Mouse (Mus musculus) cortical plate, adult 2 months (tissue): ENCODE data around the gene Adgrg3. TPM values are rescaled to one million over a fixed set of nuclear protein-coding genes. Genes with fewer than 3 reads are reported as not detected.

ENCODE experiments used
- H3K27ac ChIP-seq: fragments of 200-500 bp; 2 replicates; pipeline ENCODE4 v1.5.1; 2012; ENCODE audit warnings: low read length, control low read depth, inconsistent platforms; ENCODE audit not compliant: insufficient read depth
- H3K4me1 ChIP-seq: fragments of 200-500 bp; 2 replicates; pipeline ENCODE4 v1.6.1; 2011; ENCODE audit warnings: low read length; ENCODE audit not compliant: control insufficient read depth, insufficient read depth
- H3K4me3 ChIP-seq: fragments of 200-500 bp; 2 replicates; pipeline ENCODE4 v1.5.1; 2011; ENCODE audit warnings: mild to moderate bottlenecking, low read length, control low read depth; ENCODE audit not compliant: insufficient read depth
- CTCF ChIP-seq: fragments of 200-500 bp; IDR thresholded peaks from 2 replicates; pipeline ENCODE4 v1.5.1; 2011; ENCODE audit warnings: mild to moderate bottlenecking, control low read depth, low read length; ENCODE audit not compliant: insufficient read depth; ENCODE audit errors: extremely low read depth
- POLR2A ChIP-seq: fragments of 200-500 bp; IDR thresholded peaks from 2 replicates; pipeline ENCODE4 v1.6.1; 2011; ENCODE audit warnings: mild to moderate bottlenecking, low read length, control low read depth; ENCODE audit not compliant: insufficient read depth; ENCODE audit errors: extremely low read depth
- polyA plus RNA-seq: library from polyadenylated mRNA; depleted of rRNA; stranded (reverse); fragments of >200 nt; gene quantifications from 2 replicates; pipeline ENCODE4 v1.2.3, GENCODE M21; 2012

Gene Adgrg3
- polyA plus RNA-seq, 1 experiment: 0.40 TPM

GRCm38 (mm10) chr8:94992534-94992933 lies 25.0 kb upstream of the Adgrg3 start:
- peaks cover 5% of the 10 kb centered on the region; the same call in 1 of the 2 replicates for H3K4me1 ChIP-seq
- TF ChIP-seq POLR2A (no peak), CTCF (no peak)
- peak overlapping the region; percentile 83 for H3K27ac ChIP-seq
- H3K4me3 ChIP-seq: no peak overlapping the region

DNA sequence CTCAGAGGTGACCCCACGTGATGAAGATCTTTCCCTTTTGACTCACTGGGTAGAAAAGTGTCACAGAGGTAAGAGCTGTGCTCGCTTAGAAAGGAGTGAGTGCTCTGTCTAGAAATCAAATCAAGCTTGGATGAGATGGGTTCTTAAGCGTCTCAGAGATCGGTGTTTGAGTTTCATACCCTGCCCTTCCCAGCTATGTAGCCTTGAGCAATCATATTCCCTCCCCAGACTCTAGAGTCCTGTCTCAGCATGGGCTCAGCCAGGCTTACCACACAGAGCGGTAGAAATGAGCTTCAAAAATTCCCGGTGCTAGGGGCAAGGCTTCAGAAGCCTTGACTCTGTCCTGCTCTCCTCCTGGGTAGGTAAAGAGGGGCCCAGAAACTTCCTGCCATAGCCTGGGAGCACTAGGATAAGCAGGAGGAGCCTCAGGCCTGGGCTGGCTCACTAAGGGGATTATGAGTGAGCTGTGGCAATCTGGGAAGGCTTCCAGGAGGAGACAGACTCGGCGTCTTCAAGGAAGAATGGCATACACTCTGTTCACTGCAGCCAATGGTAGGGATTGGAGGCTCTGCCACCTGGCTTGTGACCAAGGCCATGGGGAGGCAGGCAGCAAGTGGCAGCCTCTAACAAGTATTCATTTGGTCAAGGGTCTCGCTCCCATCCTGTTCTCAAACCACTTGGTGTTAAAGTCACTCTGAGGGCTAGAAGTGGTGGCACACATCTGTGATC lies 24.3 kb upstream of the Adgrg3 start:
- Histone ChIP-seq H3K27ac (peak overlapping the region; percentile 83), H3K4me1 (peaks cover 5% of the 10 kb centered on the region; the same call in 1 of the 2 replicates), H3K4me3 (no peak overlapping the region)
- no peak for TF ChIP-seq POLR2A
- TF ChIP-seq CTCF: no peak

DNA sequence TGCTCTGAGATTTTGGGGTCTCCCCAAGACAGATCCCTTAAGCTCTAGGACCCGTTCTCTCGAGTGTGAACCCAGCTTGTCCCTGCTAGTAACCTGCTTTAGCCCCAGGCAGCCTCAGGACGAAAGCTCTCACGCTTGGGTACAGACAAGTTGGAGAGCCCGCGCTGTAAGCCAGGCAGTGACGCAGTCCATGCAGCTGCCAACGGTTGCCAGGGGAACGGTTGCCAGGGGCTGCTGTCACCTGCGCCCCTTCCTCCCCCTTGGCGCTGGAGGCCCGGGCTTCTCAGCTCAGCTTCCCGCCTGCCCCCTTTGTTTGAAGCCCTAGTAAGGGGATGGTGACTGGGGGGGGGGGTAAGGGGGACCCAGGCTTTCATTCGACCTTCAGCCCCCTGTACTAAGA lies 23.5 kb upstream of the Adgrg3 start:
- TF ChIP-seq POLR2A (no peak), CTCF (no peak)
- peaks cover 5% of the 10 kb centered on the region; the same call in 1 of the 2 replicates for H3K4me1 ChIP-seq
- peak overlapping the region; percentile 83; the same call in 1 of the 2 replicates for H3K27ac ChIP-seq
- H3K4me3 ChIP-seq: no peak overlapping the region

DNA sequence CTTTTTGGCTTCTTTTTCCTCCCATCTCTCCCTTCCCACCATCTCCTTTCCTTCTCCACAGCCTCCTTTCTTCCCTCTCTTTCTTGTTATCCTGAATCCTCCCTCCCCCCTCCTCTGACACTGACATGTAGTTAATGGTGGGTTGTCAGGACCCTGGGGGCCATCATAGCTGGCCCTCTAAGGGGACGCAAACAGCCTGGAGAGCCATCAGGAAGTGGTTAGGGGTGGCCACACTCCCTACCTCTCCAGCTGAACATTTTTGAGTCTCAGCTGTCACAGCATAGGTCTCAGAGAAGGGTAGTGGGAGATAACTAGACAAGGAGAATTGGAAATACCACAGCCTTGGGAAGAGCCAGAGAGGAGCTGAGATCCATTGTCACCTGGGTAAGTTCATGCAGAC lies 23.0 kb upstream of the Adgrg3 start:
- Histone ChIP-seq H3K27ac (peak overlapping the region; percentile 45; the same call in 1 of the 2 replicates), H3K4me1 (peaks cover 5% of the 10 kb centered on the region; the same call in 1 of the 2 replicates), H3K4me3 (no peak overlapping the region)
- no peak for TF ChIP-seq CTCF
- no peak for TF ChIP-seq POLR2A

- peak overlapping the region; percentile 24 for H3K4me3 ChIP-seq
- peaks cover 5% of the 10 kb centered on the region; the same call in 1 of the 2 replicates for H3K4me1 ChIP-seq
- TF ChIP-seq POLR2A (no peak), CTCF (no peak)
- peak overlapping the region; percentile 84 for H3K27ac ChIP-seq
Measured at GRCm38 (mm10) chr8:94995336-94995893, 22.1 kb upstream of the Adgrg3 start.

- H3K4me3 ChIP-seq: peak overlapping the region; percentile 24
- peaks cover 5% of the 10 kb centered on the region; the same call in 1 of the 2 replicates for H3K4me1 ChIP-seq
- peak overlapping the region; percentile 84 for H3K27ac ChIP-seq
- TF ChIP-seq POLR2A (no peak), CTCF (no peak)
Measured at GRCm38 (mm10) chr8:94996037-94996436, 21.5 kb upstream of the Adgrg3 start.

DNA sequence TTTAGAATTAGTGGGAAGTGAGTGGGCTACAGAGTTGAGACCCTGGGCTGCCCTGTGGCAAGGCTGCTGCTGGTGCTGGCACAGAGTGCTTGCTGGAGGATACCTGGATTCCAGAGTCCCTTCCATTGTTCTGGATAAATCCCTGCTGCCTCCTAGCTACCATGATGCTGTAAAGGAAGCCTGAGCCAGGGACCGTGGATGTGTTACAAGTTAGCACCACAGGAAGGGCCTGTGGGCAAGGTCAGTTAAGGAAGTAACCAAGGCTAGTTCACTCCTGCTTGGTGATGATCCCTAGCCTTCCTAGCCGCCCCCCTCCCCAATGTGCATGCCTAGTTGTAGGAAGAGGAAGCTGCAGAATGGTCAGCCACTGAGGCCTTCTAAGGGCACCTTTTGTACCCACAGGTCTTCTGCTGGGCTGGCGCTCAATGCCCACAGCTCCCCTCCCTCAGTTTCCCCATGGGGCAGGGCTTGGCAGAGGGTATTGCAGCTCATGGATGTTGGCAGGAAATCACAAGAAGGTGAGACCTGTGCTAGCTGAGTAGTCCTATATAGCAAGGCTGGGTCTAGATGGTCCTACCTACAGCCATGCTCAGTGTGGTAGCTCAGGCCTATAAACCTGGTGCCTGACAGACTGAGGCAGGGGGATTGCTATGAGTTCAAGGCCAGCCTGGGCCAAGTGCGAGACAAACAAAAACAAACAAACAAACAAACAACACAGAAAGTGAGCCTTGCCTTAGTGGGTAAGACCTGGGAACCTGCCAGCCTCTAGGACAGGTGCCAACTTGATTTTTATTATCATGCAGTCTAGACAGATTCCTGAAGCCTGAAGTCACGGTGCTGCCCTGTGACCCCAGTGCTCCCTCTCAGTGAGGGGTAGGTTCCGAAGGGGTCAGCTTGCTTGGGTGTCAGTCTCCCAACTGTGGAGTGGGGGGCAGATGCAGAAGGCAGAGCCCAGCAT lies 20.3 kb upstream of the Adgrg3 start:
- peak overlapping the region; percentile 24; the same call in 1 of the 2 replicates for H3K4me3 ChIP-seq
- peaks cover 5% of the 10 kb centered on the region; the same call in 1 of the 2 replicates for H3K4me1 ChIP-seq
- H3K27ac ChIP-seq: peak overlapping the region; percentile 84
- no peak for TF ChIP-seq POLR2A
- no peak for TF ChIP-seq CTCF

GRCm38 (mm10) chr8:94997857-94998243 lies 19.6 kb upstream of the Adgrg3 start:
- Histone ChIP-seq H3K27ac (peak overlapping the region; percentile 56), H3K4me1 (peaks cover 5% of the 10 kb centered on the region; the same call in 1 of the 2 replicates), H3K4me3 (no peak overlapping the region)
- TF ChIP-seq POLR2A (no peak), CTCF (no peak)

GRCm38 (mm10) chr8:94998431-94998830 lies 19.1 kb upstream of the Adgrg3 start:
- Histone ChIP-seq H3K4me1 (peaks cover 4% of the 10 kb centered on the region; the same call in 1 of the 2 replicates), H3K27ac (peak overlapping the region; percentile 63), H3K4me3 (no peak overlapping the region)
- TF ChIP-seq POLR2A (no peak), CTCF (no peak)
